Mouse (Mus musculus) lung, adult 18-20 months (tissue): Measurements from ENCODE around the gene Zfp646.
"Not testable (repeated sequence)": the region's sequence is repeated elsewhere in the genome, so short reads cannot be mapped to it uniquely, and the experiment has no call there.

Experiments
- DNase-seq, 2 experiments: peaks; one replicate each; pipeline ENCODE4 v3.0.0; 2022; ENCODE audit warnings: mixed read lengths in 2 of 2

Zfp646 gene

GRCm38 (mm10) chr7:127885951-127886350 is 9.9 kb downstream of the Zfp646 start:
- peak; percentile 64 to 74 for DNase-seq

DNA sequence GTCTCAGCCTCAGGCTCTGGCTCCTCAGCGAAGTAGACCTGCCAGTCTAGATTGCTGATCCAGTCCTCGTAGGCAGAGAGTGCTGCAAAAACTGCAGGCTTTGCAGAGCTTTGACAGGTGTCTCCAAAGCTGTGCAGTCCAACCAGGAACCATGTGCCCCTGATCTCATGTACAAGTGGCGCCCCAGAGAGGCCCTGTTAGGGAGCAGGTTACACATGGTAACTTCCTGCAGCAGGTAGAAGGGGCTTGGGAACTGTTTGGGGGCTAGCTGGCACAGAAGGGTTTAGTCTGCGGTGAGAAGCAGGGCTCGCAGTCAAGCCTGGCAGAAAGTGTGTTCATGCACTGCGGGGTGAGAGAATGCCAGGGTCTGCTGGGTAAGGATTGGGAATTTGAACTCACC is 10.5 kb downstream of the Zfp646 start:
- DNase-seq: no peak

DNA sequence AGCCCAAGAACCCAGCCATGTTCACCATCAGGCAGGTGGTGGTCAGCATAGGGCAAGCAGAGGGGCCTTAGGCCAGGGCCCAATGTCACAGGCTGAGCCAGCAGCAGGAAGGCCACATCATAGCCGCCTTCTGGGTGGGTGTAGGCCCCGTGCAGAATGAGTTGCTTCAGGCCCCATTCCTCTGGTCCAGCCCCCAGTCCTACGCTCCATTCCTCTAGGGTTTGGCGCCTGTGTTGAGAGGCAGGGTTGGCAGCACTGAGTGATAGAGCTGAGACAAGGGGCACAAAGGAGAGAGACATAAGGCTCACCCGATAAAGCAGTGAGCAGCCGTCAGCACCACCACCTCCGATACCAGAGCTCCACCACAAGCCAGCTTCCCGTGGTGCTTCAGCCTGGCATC is 11.2 kb downstream of the Zfp646 start:
- DNase-seq: no peak

DNA sequence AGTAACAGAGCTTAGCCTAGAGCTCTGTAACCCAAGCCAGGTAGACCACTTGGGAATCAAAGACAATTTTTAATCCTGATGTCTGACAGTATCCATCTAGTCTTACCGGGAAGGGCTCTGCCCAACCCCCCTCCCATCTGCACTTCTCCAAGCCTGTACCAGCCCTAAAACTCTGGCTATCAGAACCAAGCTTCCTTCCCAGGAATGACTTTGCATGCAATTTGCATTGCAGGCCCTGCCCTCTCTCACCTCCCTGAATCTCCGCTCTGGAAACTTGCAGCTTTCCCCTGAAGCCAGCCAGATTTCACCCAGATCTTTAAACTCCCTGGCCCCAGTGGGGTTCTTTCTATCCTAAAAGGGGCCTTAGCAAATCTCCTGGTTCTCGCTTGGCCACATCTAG is 11.8 kb downstream of the Zfp646 start:
- no peak for DNase-seq

- DNase-seq: no peak
Measured at GRCm38 (mm10) chr7:127888821-127889220, 12.8 kb downstream of the Zfp646 start.

DNA sequence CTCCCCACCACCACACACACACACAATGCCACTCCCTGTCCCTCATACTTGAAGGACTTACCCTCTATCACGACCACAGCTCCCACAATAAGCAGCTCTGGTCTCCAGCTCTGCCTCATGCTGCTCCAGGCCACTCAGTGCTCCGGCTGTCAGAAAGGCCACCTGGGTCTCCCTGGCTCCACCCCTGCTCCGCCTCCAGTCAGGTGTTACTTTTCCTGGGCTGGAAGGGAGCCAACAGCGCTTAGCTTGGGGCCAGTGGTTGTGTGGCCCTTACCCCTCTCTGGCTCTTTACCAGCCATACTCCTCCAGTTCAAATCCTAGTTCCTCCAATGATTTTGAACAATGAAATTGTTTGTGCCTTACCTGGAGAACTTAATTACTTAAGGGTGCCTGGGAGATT is 14.8 kb downstream of the Zfp646 start, which contains the start of gene Prss53:
TSS of gene Prss53 (minus strand) at position 173 of the 400 bp plus-strand sequence.
- peak; percentile 43 to 56 for DNase-seq

GRCm38 (mm10) chr7:127894480-127894879 is 18.5 kb downstream of the Zfp646 start:
- peak; percentile 35 to 48 for DNase-seq

DNA sequence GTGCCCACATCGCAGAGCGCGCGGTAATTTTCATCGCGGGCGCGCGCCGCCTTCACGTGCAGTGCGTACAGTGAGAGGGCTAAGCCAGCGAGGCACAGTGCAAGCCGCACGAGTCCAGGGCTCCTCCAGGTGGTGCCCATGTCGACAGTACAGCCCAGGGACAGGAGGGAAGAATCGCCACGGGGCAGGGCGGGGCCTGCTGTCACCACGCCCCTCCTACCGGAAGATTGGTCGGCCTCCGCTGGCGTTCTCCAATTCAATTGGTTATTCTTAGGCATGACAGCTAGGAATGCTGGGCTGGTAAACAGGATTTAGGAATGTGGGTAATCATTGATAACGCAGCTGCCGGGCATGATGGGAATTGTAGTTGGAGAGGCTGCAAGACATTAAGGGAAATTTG is 19.4 kb downstream of the Zfp646 start, which contains the start of the genes Gm21974 and Vkorc1:
TSS of gene Gm21974 (minus strand) at position 13 of the 400 bp plus-strand sequence.
TSS of gene Vkorc1 (minus strand) at position 176 of the 400 bp plus-strand sequence.
- DNase-seq: peak; percentile 97 to 99

- DNase-seq: not testable (repeated sequence)
Measured at GRCm38 (mm10) chr7:127895891-127896290, 19.9 kb downstream of the Zfp646 start.

DNA sequence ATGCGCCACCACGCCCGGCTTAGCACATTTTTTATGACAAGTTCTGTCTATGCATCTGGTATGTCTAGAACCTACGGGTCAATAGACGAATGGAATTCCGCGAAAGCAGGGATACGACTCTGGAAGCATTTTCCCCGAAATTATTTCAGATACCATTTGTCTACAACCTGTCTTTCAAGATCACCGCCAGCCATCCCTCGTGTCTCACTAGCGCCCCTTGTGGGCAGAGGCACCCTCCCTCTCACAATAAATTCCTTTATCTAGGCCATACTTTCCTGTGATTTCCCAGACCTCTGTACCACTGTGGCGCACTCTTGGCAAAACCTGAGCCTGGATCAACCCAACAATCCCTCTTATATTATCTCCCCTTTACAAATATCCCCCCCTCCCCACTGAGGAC is 20.4 kb downstream of the Zfp646 start:
- peak; percentile 59 to 66 for DNase-seq

- DNase-seq: no peak
Measured at GRCm38 (mm10) chr7:127897542-127897941, 21.5 kb downstream of the Zfp646 start.

DNA sequence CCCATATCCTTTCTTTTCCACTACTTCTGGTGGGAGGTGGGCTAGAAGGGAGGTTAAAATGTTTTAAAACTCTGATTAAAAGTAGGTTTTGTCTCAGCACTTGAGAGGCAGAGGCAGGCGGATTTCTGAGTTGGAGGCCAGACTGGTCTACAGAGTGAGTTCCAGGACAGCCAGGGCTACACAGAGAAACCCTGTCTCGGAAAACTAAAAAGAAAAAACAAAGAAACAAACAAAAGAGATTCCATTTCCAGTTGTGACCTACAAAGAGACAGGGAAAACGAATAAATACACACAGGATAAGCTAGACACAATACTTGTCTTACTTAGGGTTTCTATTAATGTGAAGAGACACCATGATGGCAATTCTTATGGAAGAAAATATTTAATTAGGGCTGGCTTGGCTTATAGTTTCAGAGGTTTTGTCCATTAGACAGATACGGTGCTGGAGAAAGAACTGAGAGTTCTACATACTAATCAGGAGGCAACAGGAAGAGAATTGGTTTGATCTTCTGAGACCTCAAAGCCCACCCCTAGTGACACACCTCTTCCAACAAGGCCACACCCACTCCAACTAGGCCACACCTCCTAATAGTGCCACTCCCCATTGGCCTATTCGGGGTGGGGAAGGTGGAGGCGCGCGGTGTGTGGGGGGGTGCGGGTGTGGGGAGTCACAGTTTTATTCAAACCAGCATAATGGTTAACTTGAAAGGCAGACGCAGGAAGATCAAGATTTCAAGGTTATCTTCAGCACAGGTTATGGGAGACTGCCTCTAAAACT is 22.3 kb downstream of the Zfp646 start:
- DNase-seq: no peak

GRCm38 (mm10) chr7:127899997-127900396 is 24.0 kb downstream of the Zfp646 start:
- DNase-seq: no peak

DNA sequence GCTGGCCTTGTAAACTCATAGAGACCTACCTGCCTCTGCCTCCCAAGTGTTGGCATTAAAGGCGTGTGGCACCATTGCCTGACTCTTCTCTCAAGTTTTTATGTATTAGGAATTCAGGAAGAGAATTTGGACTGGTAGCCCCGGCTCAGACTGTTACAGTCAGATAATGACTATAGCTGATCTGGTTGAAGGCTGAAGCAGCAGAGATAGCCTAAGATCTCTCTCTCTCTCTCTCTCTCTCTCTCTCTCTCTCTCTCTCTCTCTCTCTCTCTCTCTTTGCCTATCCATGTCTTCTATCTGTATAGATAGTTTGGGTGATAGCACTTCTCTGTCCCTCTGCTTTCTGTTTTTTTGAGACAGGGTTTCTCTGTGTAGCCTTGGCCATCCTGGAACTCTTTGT is 25.8 kb downstream of the Zfp646 start:
- no peak for DNase-seq

GRCm38 (mm10) chr7:127903971-127904796 is 28.2 kb downstream of the Zfp646 start, which contains the start of gene Bckdk:
Bckdk (plus strand) TSS chr7:127904082.
- peak; percentile 78 to 82 for DNase-seq

DNA sequence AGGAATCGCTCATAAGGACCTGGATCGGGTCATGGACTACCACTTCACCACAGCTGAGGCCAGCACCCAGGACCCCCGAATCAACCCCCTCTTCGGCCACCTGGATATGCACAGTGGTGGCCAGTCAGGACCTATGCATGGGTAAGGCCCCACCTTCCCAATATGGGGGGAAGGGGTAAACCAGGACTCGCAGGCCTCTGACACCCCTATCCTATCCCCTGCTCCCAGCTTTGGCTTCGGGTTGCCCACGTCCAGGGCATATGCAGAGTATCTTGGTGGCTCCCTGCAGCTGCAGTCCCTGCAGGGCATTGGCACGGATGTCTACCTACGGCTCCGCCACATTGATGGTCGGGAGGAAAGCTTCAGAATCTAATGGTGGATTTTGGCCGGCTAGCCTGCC is 31.9 kb downstream of the Zfp646 start:
- no peak for DNase-seq

GRCm38 (mm10) chr7:127908656-127909055 is 32.6 kb downstream of the Zfp646 start:
- no peak for DNase-seq

DNA sequence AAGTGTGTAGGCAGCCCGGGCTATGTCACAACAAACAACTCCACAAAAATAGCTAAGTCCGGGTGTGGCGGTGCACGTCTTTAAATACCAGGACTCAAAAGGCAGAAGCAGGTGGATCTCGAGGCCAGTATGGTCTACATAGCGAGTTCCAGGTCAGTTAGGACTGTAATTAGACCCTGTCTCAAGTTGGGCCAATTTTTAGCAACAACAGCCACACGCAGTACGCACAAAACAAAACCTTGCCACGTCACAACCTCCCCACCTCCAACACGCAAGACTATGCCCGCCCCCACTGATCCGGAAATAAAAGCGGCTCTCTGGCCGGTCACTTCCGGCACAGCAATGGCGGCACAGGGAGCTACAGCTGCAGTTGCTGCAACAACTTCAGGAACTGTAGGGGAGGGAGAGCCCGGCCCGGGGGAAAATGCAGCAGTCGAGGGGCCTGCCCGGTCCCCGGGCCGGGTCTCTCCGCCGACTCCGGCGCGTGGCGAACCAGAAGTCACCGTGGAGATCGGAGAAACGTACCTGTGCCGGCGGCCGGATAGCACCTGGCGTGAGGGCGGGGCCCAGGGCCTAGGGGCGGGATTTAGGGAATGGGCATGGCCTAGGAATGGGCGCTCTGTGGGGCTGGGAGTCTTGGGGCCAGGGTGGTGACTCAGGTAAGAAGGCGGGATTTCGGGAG is 36.3 kb downstream of the Zfp646 start, which contains the start of gene Kat8:
TSS of gene Kat8 (plus strand) at position 327 of the 682 bp plus-strand sequence.
- DNase-seq: peak; percentile 90 to 93

DNA sequence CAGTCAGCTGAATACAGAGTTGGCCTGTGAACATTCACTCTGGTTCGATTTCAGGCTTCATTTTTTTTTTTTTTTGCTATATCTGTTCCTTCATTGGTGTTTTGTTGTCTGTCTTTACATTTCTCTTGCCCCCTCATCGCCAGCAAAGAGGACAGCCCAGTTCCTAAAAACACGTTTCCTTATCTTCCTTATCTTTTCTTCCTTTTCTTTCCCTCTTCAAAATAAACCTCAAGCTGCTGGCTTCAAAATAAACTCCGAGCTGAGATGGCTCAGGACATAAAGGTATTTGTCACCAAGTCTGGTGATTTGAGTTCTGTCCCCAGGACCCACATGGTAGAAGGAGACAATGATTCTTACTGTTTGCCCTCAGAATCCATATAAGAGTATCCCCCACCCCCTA is 36.9 kb downstream of the Zfp646 start:
- no peak for DNase-seq

GRCm38 (mm10) chr7:127915293-127915692 is 39.3 kb downstream of the Zfp646 start:
- no peak for DNase-seq

DNA sequence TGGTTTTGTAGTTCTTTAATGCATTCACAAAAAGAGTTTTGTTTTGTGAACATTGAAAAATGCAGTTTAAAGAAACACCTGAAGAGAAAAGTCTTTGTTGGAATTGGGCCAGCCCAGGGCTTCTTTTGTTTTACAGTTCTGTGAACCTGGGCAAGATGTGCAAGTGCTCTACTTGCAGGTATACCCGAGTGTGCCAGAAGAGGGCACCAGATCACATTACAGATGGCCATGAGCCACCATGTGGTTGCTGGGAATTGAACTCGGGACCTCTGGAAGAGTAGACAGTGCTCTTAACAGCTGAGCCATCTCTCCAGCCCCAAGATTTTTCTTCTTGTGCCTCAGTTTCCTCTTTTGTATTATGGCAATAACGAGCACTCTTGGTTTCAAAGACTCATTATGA is 42.2 kb downstream of the Zfp646 start:
- DNase-seq: peak; percentile 62 to 65

GRCm38 (mm10) chr7:127919290-127919689 is 43.3 kb downstream of the Zfp646 start:
- DNase-seq: no peak

DNA sequence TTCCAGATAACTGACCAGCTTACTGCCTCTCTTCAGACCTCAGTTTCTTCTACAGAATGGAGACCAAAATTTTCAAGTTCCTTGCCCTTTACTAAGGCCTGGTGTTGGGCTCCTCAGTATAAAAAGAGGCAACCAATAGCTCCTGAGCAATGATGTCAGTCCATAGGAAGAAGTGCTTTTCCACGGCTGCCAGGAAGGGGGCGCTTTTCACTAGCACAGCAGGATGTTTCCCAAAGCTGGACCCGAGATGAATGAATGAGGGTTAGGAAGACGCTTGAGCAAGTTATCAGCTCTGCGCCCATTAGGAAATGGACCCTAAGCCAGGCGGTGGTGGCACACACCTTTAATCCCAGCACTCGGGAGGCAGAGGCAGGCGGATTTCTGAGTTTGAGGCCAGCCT is 45.5 kb downstream of the Zfp646 start:
- DNase-seq: no peak
